Mouse (Mus musculus) thymus, postnatal 14 days (tissue): Measurements from ENCODE around the gene Lcat.
A peak's percentile ranks its signal among the peaks of the same experiment; 100 is the strongest.
"Not testable (repeated sequence)": the region's sequence is repeated elsewhere in the genome, so short reads cannot be mapped to it uniquely, and the experiment has no call there.

Source experiments
- DNase-seq: peaks from one replicate; pipeline ENCODE4 v3.0.0; 2021

The Lcat gene

GRCm38 (mm10) chr8:105943321-105943739 is at the start of gene Lcat:
Gene Lcat (minus strand): TSS chr8:105943382.
- no peak for DNase-seq

GRCm38 (mm10) chr8:105992499-105992898 is 49.3 kb upstream of the Lcat start:
- DNase-seq: peak; percentile 89

GRCm38 (mm10) chr8:105991546-105991945 is 48.4 kb upstream of the Lcat start:
- DNase-seq: peak; percentile 24

GRCm38 (mm10) chr8:105990856-105991387 is 47.7 kb upstream of the Lcat start, which contains the start of gene Dus2:
Gene Dus2 (plus strand): TSS chr8:105991337.
- DNase-seq: peak; percentile 91

GRCm38 (mm10) chr8:105988546-105988945 is 45.4 kb upstream of the Lcat start:
- DNase-seq: no peak

GRCm38 (mm10) chr8:105983406-105983805 is 40.2 kb upstream of the Lcat start:
- DNase-seq: not testable (repeated sequence)

- DNase-seq: no peak
These were observed 38.0 kb upstream of the Lcat start for GRCm38 (mm10) chr8:105981146-105981545.

GRCm38 (mm10) chr8:105979325-105979724 is 36.1 kb upstream of the Lcat start, which contains the start of gene Dpep3:
Gene Dpep3 (minus strand): TSS chr8:105979429.
- DNase-seq: no peak

- no peak for DNase-seq
These were observed 32.2 kb upstream of the Lcat start for GRCm38 (mm10) chr8:105975363-105975762.

- DNase-seq: no peak
These were observed 28.0 kb upstream of the Lcat start for GRCm38 (mm10) chr8:105971019-105971720.

- no peak for DNase-seq
These were observed 26.2 kb upstream of the Lcat start for GRCm38 (mm10) chr8:105969367-105969766.

- DNase-seq: peak; percentile 65
These were observed 23.6 kb upstream of the Lcat start for GRCm38 (mm10) chr8:105966692-105967311.

- peak; percentile 92 for DNase-seq
These were observed 22.7 kb upstream of the Lcat start, which contains the start of gene Slc12a4 for GRCm38 (mm10) chr8:105965905-105966341. Gene Slc12a4 (minus strand): TSS chr8:105966097.

- peak; percentile 73 for DNase-seq
These were observed 22.2 kb upstream of the Lcat start for GRCm38 (mm10) chr8:105965266-105965904.

- no peak for DNase-seq
These were observed 21.5 kb upstream of the Lcat start for GRCm38 (mm10) chr8:105964506-105965265.

- no peak for DNase-seq
These were observed 18.4 kb upstream of the Lcat start for GRCm38 (mm10) chr8:105961536-105961935.

- DNase-seq: peak; percentile 18
These were observed 17.9 kb upstream of the Lcat start for GRCm38 (mm10) chr8:105961101-105961500.

GRCm38 (mm10) chr8:105959350-105959749 is 16.2 kb upstream of the Lcat start:
- no peak for DNase-seq

- DNase-seq: no peak
These were observed 14.6 kb upstream of the Lcat start for GRCm38 (mm10) chr8:105957813-105958212.

GRCm38 (mm10) chr8:105956556-105956955 is 13.4 kb upstream of the Lcat start:
- DNase-seq: no peak

GRCm38 (mm10) chr8:105951057-105951659 is 8.0 kb upstream of the Lcat start:
- no peak for DNase-seq

GRCm38 (mm10) chr8:105949350-105949749 is 6.2 kb upstream of the Lcat start:
- DNase-seq: no peak
